Mouse (Mus musculus): ENCODE results near the gene Tectb. TPM values are rescaled to one million over a fixed set of nuclear protein-coding genes. Genes with fewer than 3 reads are reported as not detected.

Tectb gene
- total and polyA plus RNA-seq, 3 experiments, result not detected

DNA sequence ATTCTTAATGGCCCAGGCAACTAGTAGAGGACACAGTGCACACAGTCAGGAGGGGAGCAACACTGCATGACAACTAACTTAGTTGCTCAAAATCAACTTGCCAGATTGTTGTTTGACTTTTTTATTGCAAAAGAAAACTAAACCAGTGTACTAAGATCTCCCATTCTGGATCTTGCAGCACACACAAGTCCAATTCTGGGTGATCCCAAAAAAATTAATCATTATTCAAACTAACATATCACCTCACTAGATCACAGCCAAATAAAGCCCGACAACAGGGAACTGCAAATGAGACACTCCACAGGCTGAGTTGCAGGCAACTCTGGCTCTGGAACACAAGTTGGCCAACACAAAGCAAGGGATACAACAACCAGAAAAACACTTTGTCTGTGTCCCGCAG lies 13.8 kb upstream of the Tectb start:
- TF ChIP-seq POLR2A (IDR thresholded peaks at IDR 0.05; ENCODE audit: control insufficient read depth in 1 of 2, insufficient read depth in 1 of 2, low read depth in 1 of 2, low read length in 2 of 2, poor library complexity in 1 of 2) (no peak), NRF1 (IDR thresholded peaks at IDR 0.05; ENCODE audit: insufficient read depth, low read depth, low read length, poor library complexity, severe bottlenecking) (no peak), ZKSCAN1 (IDR thresholded peaks at IDR 0.05; ENCODE audit: low read depth, low read length) (no peak), E2F4 (IDR thresholded peaks at IDR 0.05; ENCODE audit: borderline replicate concordance, low read depth, low read length) (no peak), RAD21 (IDR thresholded peaks at IDR 0.05; ENCODE audit: low read depth, low read length) (no peak), TAL1 (IDR thresholded peaks at IDR 0.05; ENCODE audit: low read length) (no peak), HCFC1 (IDR thresholded peaks at IDR 0.05; ENCODE audit: low read depth, low read length) (no peak), JUND (IDR thresholded peaks at IDR 0.05; ENCODE audit: low read depth, low read length) (no peak), ETS1 (IDR thresholded peaks at IDR 0.05; ENCODE audit: low read depth, low read length) (no peak), POLR2AphosphoS5 (IDR thresholded peaks at IDR 0.05; ENCODE audit: borderline replicate concordance, low read depth, low read length) (no peak), POLR2AphosphoS2 (IDR thresholded peaks at IDR 0.05; ENCODE audit: low read length) (no peak), RCOR1 (IDR thresholded peaks at IDR 0.05; ENCODE audit: low read depth, low read length) (no peak)
- H3K79me2 ChIP-seq (ENCODE audit: control insufficient read depth, insufficient read depth, low read length, poor library complexity), result no peaks in the 10 kb centered on the region

GRCm38 (mm10) chr19:55167741-55168140 lies 12.8 kb upstream of the Tectb start:
- DNase-seq (ENCODE audit: low read depth, low spot score), result no peak
- no peaks in the 10 kb centered on the region for H3K9me3 ChIP-seq (replicated peaks; ENCODE audit: insufficient read depth, low read length)
- H3K4me3 ChIP-seq (ENCODE audit: control insufficient read depth in 1 of 2, insufficient read depth in 1 of 2, low read depth in 2 of 2, low read length in 2 of 2), result no peak overlapping the region
- H3K9ac ChIP-seq (ENCODE audit: control insufficient read depth, low read depth, low read length, poor library complexity, severe bottlenecking), result no peak overlapping the region
- H3K36me3 ChIP-seq (ENCODE audit: control insufficient read depth in 1 of 2, insufficient read depth in 2 of 2, low read length in 2 of 2), result peaks cover 0 to 7% of the 10 kb centered on the region in 2 experiments; a peak in 2 of 4 replicates
- no peak overlapping the region for H3K27ac ChIP-seq (ENCODE audit: control insufficient read depth, low read depth, low read length)
- H3K27me3 ChIP-seq (ENCODE audit: control insufficient read depth in 1 of 2, insufficient read depth in 2 of 2, low read length in 2 of 2), result no peaks in the 10 kb centered on the region
- H3K79me2 ChIP-seq (ENCODE audit: control insufficient read depth, insufficient read depth, low read length, poor library complexity), result no peaks in the 10 kb centered on the region
- peaks cover 11 to 19% of the 10 kb centered on the region in 2 experiments for H3K4me1 ChIP-seq (ENCODE audit: control insufficient read depth in 1 of 2, insufficient read depth in 2 of 2, low read length in 2 of 2)
- peak in 1 of 2 experiments; percentile 29; a peak in 1 of 4 replicates for TF ChIP-seq EP300 (IDR thresholded peaks at IDR 0.05; ENCODE audit: low read depth in 1 of 2, low read length in 2 of 2)
- TF ChIP-seq GABPA (IDR thresholded peaks at IDR 0.05; ENCODE audit: low read depth, low read length), result no peak

More for the DNA sequence above, 13.8 kb upstream of the Tectb start:
- Histone ChIP-seq H3K4me1 (ENCODE audit: control insufficient read depth in 1 of 2, insufficient read depth in 2 of 2, low read length in 2 of 2) (peaks cover 11 to 19% of the 10 kb centered on the region in 2 experiments), H3K9me3 (replicated peaks; ENCODE audit: insufficient read depth, low read length) (no peaks in the 10 kb centered on the region), H3K9ac (ENCODE audit: control insufficient read depth, low read depth, low read length, poor library complexity, severe bottlenecking) (no peak overlapping the region), H3K36me3 (ENCODE audit: control insufficient read depth in 1 of 2, insufficient read depth in 2 of 2, low read length in 2 of 2) (peaks cover 0 to 7% of the 10 kb centered on the region in 2 experiments; a peak in 2 of 4 replicates), H3K27me3 (ENCODE audit: control insufficient read depth in 1 of 2, insufficient read depth in 2 of 2, low read length in 2 of 2) (no peaks in the 10 kb centered on the region), H3K4me3 (ENCODE audit: control insufficient read depth in 1 of 2, insufficient read depth in 1 of 2, low read depth in 2 of 2, low read length in 2 of 2) (no peak overlapping the region), H3K27ac (ENCODE audit: control insufficient read depth, low read depth, low read length) (no peak overlapping the region)
- no peak for DNase-seq (ENCODE audit: low read depth, low spot score)

DNA sequence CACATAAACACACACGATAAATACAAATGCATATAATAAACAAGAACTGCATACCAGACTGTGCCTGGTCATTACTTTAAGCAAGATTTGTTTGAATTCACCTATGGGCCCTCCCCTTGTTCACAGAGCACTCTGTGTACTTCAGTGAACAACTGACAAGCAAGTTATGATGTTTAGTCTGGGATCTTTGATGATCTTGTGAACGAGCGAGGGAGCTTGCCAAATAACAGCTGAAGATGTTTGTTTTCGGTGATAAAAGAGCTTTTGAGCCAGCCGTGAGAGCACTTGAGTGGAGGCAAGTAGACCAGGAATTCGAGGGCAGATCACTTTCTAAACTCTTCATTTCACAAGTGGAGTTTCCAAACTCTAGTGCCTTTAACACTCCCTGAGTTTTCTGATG lies 12.2 kb upstream of the Tectb start:
- Histone ChIP-seq H3K4me1 (ENCODE audit: control insufficient read depth in 1 of 2, insufficient read depth in 2 of 2, low read length in 2 of 2) (peaks cover 11 to 19% of the 10 kb centered on the region in 2 experiments), H3K9ac (ENCODE audit: control insufficient read depth, low read depth, low read length, poor library complexity, severe bottlenecking) (no peak overlapping the region), H3K9me3 (replicated peaks; ENCODE audit: insufficient read depth, low read length) (no peaks in the 10 kb centered on the region), H3K4me3 (ENCODE audit: control insufficient read depth in 1 of 2, insufficient read depth in 1 of 2, low read depth in 2 of 2, low read length in 2 of 2) (no peak overlapping the region), H3K79me2 (ENCODE audit: control insufficient read depth, insufficient read depth, low read length, poor library complexity) (no peaks in the 10 kb centered on the region), H3K27ac (ENCODE audit: control insufficient read depth, low read depth, low read length) (no peak overlapping the region), H3K36me3 (ENCODE audit: control insufficient read depth in 1 of 2, insufficient read depth in 2 of 2, low read length in 2 of 2) (peaks cover 0 to 7% of the 10 kb centered on the region in 2 experiments; a peak in 2 of 4 replicates), H3K27me3 (ENCODE audit: control insufficient read depth in 1 of 2, insufficient read depth in 2 of 2, low read length in 2 of 2) (no peaks in the 10 kb centered on the region)
- TF ChIP-seq ZKSCAN1 (IDR thresholded peaks at IDR 0.05; ENCODE audit: low read depth, low read length) (no peak), SIN3A (IDR thresholded peaks at IDR 0.05; ENCODE audit: low read length) (no peak), ZC3H11A (IDR thresholded peaks at IDR 0.05; ENCODE audit: low read depth, low read length) (no peak), KAT2A (conservative IDR thresholded peaks at IDR 0.05; ENCODE audit: low read depth, low read length) (no peak), MEF2A (IDR thresholded peaks at IDR 0.05; ENCODE audit: extremely low read depth, insufficient replicate concordance, low read depth, low read length, poor library complexity, severe bottlenecking) (no peak), E2F4 (IDR thresholded peaks at IDR 0.05; ENCODE audit: borderline replicate concordance, low read depth, low read length) (no peak), CTCF (IDR thresholded peaks at IDR 0.05 in 2 of 3, conservative IDR thresholded peaks at IDR 0.05 in 1 of 3; ENCODE audit: control insufficient read depth in 1 of 3, insufficient read depth in 1 of 3, low read depth in 2 of 3, low read length in 3 of 3, poor library complexity in 1 of 3, severe bottlenecking in 1 of 3) (no peak), GABPA (IDR thresholded peaks at IDR 0.05; ENCODE audit: low read depth, low read length) (no peak), UBTF (IDR thresholded peaks at IDR 0.05; ENCODE audit: borderline replicate concordance, insufficient read depth, low read depth, low read length) (no peak), POLR2A (IDR thresholded peaks at IDR 0.05; ENCODE audit: control insufficient read depth in 1 of 2, insufficient read depth in 1 of 2, low read depth in 1 of 2, low read length in 2 of 2, poor library complexity in 1 of 2) (no peak), SMC3 (IDR thresholded peaks at IDR 0.05; ENCODE audit: low read depth, low read length) (no peak), RCOR1 (IDR thresholded peaks at IDR 0.05; ENCODE audit: low read depth, low read length) (no peak), MYB (IDR thresholded peaks at IDR 0.05; ENCODE audit: low read depth, low read length) (no peak), EP300 (IDR thresholded peaks at IDR 0.05; ENCODE audit: low read depth in 1 of 2, low read length in 2 of 2) (no peak), USF1 (IDR thresholded peaks at IDR 0.05; ENCODE audit: low read depth, low read length) (no peak), JUND (IDR thresholded peaks at IDR 0.05; ENCODE audit: low read depth, low read length) (no peak)
- no peak for DNase-seq (ENCODE audit: low read depth, low spot score)

All from MEL (cell line).